Mouse (Mus musculus) stomach, postnatal 0 days (tissue): Measurements from ENCODE around the gene Il27ra.

ENCODE experiments used
- CTCF ChIP-seq: IDR thresholded peaks from 2 replicates; pipeline ENCODE4 v1.5.1; 2016; ENCODE audit warnings: antibody characterized with exemption, low read depth, mild to moderate bottlenecking, moderate library complexity
- EP300 ChIP-seq: optimal IDR thresholded peaks from 2 replicates; pipeline ENCODE3; 2016; ENCODE audit warnings: antibody characterized with exemption

- no peak for TF ChIP-seq CTCF
- no peak for TF ChIP-seq EP300
Observed at GRCm38 (mm10) chr8:83989243-83989642, 53.1 kb downstream of the Il27ra start.
